Mouse (Mus musculus) B cell, adult 2 months (primary cell): ENCODE data around the gene Xxylt1.
A peak's percentile ranks its signal among the peaks of the same experiment; 100 is the strongest.

Experiments
- DNase-seq, 2 experiments: peaks; one replicate each; pipeline ENCODE4 v3.0.0; 2022

The Xxylt1 gene

DNA sequence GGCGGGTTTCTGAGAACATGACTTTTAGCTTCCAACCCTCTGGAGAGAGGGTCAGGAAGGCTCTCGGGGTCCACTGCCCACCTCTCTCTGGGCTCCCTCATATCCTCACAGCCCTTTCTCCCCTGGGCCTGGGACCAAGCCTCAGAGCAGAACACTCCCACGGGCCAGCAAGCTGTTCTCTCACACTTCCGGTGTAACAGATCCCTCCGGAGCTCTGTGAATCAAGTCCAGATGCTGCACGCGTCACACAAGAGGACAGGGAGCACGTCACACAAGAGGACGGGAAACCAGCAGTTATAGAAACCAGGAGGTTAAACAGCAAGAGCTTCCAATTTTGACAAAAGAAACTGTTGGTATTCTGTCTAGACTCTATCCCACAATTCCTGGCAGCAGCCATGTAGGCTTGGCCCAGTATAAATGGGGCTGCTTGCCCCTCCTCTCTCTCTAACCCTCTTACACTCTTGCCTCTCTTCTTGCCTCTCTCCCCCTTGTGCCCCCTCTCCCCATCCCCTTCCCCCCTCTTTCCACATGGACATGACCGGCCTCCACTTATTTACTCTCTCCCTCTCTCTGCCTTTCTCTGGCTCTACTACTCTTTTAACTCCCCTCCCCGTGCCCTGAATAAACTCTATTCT is 19.9 kb downstream of the Xxylt1 start:
- no peak for DNase-seq

DNA sequence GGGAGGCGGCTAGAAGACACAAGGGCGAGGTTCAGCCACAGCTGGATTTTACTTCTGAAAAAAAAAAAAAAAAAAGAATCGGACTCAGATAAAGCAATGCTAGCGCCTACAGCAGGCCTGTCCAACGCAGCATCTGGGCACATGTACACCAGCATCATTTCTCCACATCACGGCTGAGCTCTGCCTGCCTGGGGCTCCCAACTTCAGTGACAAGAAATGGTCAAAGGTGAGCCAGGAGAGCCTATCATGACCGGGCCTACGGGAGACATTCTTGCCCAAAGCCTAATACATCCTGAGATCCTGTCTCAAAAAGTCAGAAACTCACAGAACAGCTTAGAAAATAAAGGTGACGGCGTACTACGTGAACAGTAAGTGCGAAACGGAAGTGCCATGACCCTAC is 20.5 kb downstream of the Xxylt1 start:
- no peak for DNase-seq

GRCm38 (mm10) chr16:31060226-31060625 is 21.0 kb downstream of the Xxylt1 start:
- no peak for DNase-seq

DNA sequence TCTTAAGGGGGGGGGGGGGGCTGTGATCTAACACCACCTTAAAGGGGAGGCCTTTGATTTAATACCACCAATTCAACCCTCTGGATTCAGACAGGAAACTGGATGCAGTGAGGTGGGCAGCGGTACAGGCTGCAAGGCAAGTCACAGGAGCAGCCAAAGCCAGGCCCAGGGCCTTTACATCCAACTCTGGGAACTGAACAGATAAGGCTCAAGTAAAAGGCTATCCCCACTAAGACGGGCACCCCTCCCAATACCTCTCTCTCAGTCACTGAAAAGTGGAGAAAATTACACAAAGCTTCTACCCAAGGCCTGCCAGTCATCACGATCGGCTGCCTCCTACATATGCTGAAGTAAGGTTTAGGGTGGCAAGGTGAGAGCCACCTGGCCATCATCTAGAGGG is 21.5 kb downstream of the Xxylt1 start:
- no peak for DNase-seq

DNA sequence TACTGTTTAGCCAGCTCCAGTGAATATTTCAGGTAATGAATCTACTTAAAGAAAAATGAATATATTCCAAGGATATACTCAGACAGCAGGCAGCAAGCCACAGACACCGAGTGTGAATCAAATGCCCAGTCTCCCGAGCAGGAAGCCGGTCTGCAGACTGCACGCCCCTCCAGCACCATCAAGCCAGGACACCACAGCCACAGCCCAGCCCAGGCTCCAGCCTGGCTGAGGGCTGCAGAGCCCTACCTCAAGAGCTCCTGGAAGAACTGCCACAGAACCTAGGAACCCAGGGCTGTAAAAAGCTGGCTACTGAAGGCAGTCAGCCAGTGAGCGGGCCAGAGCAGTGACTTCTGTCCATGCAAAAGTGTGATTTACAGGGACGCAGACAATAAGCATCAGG is 28.4 kb downstream of the Xxylt1 start:
- no peak for DNase-seq

DNA sequence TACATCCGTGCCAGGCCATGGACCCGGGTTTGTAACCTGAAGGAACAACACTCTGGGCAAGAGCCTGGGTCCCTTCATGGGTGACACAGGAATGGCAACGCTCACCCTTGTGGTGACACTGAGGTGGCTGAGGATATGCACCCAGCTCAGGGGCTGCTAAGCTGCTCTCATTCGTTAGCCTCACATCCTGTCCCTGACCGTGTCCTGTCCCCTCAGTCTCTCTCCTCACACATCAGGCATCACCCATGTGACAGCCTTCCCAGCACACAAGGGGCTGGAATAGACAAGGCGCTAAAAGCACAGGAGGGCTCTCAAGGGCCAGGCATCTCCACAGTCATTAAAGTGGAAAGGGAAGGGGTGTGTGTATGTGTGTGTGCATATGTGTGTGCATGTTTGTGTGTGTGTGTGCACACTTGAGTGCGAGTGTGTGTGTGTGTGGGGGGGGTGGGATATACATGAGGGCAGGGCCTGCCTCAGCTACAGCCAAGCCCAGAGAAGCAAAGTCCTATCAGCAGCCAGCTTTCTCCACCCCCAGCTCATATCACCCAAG is 29.0 kb downstream of the Xxylt1 start:
- no peak for DNase-seq

DNA sequence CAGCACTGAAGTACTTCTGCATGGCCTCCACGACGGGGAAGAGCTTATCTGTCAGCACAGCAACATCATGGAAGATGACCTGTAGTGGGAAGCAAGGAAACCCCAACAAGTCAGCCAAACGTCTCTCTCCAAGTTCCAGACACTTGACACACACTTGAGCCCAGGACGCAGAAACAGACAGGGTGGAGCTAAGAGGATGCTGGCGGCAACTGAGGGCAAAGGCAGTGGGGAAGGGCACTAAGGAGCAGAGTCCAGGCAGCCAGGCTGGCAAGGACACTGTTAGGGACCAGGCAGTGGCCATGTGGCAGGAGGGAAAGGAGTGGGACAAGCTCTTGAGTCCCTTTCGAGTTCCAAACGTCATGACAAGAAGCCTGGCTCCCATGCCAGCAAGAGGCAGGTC is 30.5 kb downstream of the Xxylt1 start:
- no peak for DNase-seq

GRCm38 (mm10) chr16:31048194-31048593 is 33.0 kb downstream of the Xxylt1 start:
- DNase-seq: peak in 1 of 2 experiments; percentile 36

- no peak for DNase-seq
Observed at GRCm38 (mm10) chr16:31047186-31047898, 33.9 kb downstream of the Xxylt1 start.

DNA sequence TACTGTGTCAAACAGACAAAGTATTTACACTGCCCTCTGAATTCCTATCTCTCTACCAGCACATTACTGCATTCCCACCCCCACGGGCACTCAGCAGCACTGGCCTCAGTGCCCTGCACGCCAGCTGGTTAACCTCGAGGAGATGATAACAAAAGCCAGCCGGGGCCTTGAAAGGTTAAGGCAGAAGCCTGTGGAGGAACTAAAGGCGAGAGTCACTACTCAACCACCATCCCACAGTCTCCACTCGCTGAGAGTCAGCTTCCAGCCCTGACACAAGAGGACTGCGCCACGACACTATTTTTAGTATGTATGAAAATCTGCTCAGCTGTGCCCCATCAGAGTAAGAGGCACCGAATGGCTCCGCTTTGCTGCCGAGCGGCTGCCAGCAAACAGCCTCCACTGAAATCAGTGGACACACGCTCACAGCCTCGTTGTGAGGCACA is 35.0 kb downstream of the Xxylt1 start:
- no peak for DNase-seq

DNA sequence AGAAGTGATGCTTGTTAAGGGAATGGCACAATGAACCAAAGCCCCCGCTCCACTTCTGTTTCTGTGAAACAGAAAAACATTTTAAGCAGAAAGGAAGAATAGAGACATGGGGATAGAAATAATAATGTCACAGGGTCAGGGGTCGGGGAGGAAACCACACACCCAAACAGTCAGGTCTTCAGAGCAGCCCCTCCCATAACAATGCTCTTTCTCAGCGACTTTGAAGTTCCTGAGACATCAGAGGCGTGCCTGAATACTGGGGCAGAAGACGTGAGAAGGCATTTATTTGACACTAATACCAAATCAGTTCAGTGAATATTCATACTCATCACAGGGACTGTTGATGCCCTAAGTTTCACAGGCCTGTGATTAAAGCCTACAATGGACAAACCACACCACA is 36.0 kb downstream of the Xxylt1 start:
- DNase-seq: no peak

DNA sequence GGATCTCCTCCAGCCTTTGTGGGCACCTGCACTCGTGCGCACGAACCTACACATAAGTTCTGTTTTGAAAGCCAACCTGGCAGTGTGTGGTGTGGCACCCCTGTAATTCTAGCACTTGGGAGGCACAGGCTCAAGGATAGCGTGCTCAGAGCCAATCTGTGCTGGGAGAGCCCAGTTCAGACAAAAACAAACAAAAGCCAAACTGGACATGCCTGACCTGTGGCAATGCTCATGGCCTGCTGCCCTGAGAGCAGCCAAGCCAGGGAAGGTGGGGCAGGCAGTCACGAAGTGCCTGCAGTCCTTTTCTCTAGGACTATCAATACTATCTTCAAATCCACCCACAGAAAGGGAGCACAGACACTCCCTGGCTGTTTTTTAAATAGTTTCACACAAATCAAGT is 38.1 kb downstream of the Xxylt1 start:
- DNase-seq: no peak

GRCm38 (mm10) chr16:31041566-31041965 is 39.7 kb downstream of the Xxylt1 start:
- no peak for DNase-seq

- no peak for DNase-seq
Observed at GRCm38 (mm10) chr16:31039803-31040459, 41.3 kb downstream of the Xxylt1 start.

GRCm38 (mm10) chr16:31037431-31037830 is 43.8 kb downstream of the Xxylt1 start:
- DNase-seq: no peak

DNA sequence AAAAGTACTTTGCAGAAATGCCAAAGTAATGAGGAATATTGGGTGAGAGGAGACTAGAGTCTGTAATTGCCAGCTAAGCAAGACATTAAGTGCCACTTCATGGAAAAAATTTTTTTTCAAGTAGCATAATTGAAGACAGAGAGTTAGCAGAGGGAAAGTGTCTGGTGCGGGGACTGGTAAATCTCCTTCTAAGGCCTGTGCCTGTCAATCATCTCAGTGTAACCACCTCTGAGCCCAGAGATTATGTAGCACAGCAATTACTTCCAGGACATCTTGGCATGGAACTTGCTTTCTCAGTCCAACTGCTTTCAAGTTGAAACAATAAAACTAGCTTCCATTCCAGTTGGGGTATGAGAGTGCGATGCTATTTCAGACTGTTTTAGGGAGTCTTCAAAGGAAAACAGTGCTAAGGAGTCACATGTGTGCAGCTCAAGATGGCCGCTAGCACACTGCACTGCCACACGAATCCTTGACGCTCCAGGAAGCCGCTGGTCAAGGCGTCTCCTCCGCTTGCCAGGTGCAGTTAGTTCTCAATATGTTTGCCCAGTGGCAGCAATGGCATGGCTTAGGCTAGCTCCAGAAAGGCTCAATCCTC is 45.5 kb downstream of the Xxylt1 start:
- DNase-seq: no peak

- DNase-seq: no peak
Observed at GRCm38 (mm10) chr16:31035235-31035634, 46.0 kb downstream of the Xxylt1 start.

DNA sequence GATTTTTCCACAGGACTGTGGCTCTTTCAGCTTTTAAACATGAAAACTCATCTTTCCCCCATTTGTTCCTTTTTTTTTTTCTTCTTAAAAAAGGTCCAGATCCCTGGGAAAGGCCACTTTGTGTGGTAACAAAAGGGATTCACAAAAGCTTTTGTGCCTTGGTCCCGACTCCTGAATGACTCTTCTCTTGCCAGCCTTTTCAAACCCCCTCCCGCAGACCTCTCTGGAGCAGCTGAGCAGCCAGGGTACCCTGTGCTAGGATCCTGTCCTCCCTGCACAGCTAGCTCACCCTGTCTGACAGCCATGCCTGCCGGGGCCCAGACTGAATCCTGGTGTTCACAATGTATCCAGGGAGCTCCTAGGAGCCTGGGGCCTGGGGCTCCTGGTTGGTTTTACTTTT is 47.2 kb downstream of the Xxylt1 start:
- DNase-seq: no peak

- no peak for DNase-seq
Observed at GRCm38 (mm10) chr16:31029739-31030485, 51.3 kb downstream of the Xxylt1 start.

DNA sequence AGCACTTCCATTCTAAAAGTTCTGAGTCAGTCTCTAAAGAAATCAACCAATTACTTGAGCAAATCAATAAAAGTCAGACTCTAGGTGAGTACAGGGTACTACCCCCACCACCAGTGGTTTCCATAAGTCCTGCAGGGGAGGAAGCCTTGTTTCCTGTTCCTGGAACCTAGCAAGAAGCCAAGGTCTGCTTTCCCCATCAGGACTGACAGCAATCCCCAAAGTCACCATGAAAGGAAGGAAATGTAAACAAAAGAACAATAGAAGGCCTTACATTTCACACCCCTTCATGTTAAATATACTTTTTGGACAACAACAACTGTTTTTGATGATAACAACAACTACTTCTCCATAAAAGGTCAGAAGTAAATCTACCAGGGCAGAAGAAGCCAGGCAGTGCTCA is 53.6 kb downstream of the Xxylt1 start:
- no peak for DNase-seq

GRCm38 (mm10) chr16:31025516-31025915 is 55.7 kb downstream of the Xxylt1 start:
- DNase-seq: no peak

- DNase-seq: no peak
Observed at GRCm38 (mm10) chr16:31024997-31025396, 56.2 kb downstream of the Xxylt1 start.

DNA sequence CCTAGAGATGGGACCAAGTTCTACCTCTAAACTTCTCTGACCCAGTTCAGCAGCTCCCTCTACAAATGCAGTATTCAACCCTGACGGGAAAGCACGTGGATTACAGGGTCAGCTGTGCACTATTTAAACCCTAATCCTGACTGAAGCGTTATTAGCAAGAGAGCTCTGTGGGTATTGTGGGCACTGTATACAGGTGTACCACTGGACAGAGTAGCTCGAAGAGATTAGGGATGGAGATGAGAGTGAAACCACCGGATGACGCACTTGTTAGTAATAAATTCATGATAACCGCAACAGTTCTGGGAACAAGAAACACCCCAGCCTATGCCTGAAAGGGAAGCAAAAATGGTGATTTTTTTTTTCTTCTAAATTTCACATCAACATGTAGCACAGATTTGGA is 57.0 kb downstream of the Xxylt1 start:
- no peak for DNase-seq
